Mouse (Mus musculus): ENCODE measurements at regions not wholly inside any gene's neighbourhood (a gene's known extent, or its start where the extent isn't known, plus 50 kb on each side); places are given as distances from the start of the nearest gene placed in this dataset.
A peak's percentile ranks its signal among the peaks of the same experiment; 100 is the strongest.

GRCm38 (mm10) chr13:90584766-90585165, 320.4 kb downstream of the Atp6ap1l start:
- no peak for DNase-seq

GRCm38 (mm10) chr13:90575371-90575770, 329.8 kb downstream of the Atp6ap1l start:
- DNase-seq: no peak

- DNase-seq: no peak
Measured at GRCm38 (mm10) chr13:90572580-90572979, 332.6 kb downstream of the Atp6ap1l start.

- DNase-seq: no peak
Measured at GRCm38 (mm10) chr13:90563183-90563840, 341.8 kb downstream of the Atp6ap1l start.

- no peak for DNase-seq
Measured at GRCm38 (mm10) chr13:90560095-90560494, 345.1 kb downstream of the Atp6ap1l start.

GRCm38 (mm10) chr13:90559481-90559880, 345.7 kb downstream of the Atp6ap1l start:
- no peak for DNase-seq

GRCm38 (mm10) chr13:90551166-90551565, 354.0 kb downstream of the Atp6ap1l start:
- no peak for DNase-seq

GRCm38 (mm10) chr13:90546288-90547035, 358.7 kb downstream of the Atp6ap1l start:
- DNase-seq: no peak

GRCm38 (mm10) chr13:90545816-90546215, 359.3 kb downstream of the Atp6ap1l start:
- DNase-seq: no peak

- DNase-seq: no peak
Measured at GRCm38 (mm10) chr13:90537525-90537924, 367.6 kb downstream of the Atp6ap1l start.

GRCm38 (mm10) chr13:90526998-90527397, 378.2 kb downstream of the Atp6ap1l start:
- DNase-seq: no peak

- no peak for DNase-seq
Measured at GRCm38 (mm10) chr13:90525801-90526200, 379.4 kb downstream of the Atp6ap1l start.

- no peak for DNase-seq
Measured at GRCm38 (mm10) chr13:90521758-90522245, 383.4 kb downstream of the Atp6ap1l start.

GRCm38 (mm10) chr13:90520992-90521757, 384.0 kb downstream of the Atp6ap1l start:
- no peak for DNase-seq

- peak; percentile 42 for DNase-seq
Measured at GRCm38 (mm10) chr13:90515773-90516503, 389.2 kb downstream of the Atp6ap1l start.

- no peak for DNase-seq
Measured at GRCm38 (mm10) chr13:90513867-90514266, 391.3 kb downstream of the Atp6ap1l start.

GRCm38 (mm10) chr13:90512786-90513401, 392.3 kb downstream of the Atp6ap1l start:
- DNase-seq: no peak

- no peak for DNase-seq
Measured at GRCm38 (mm10) chr13:90510479-90510878, 394.7 kb downstream of the Atp6ap1l start.

- DNase-seq: no peak
Measured at GRCm38 (mm10) chr13:90503188-90503587, 402.0 kb downstream of the Atp6ap1l start.

- DNase-seq: peak; percentile 39
Measured at GRCm38 (mm10) chr13:90502141-90502540, 403.0 kb downstream of the Atp6ap1l start.

GRCm38 (mm10) chr13:90498978-90499377, 406.2 kb downstream of the Atp6ap1l start:
- DNase-seq: no peak

GRCm38 (mm10) chr13:90497573-90497972, 407.6 kb downstream of the Atp6ap1l start:
- no peak for DNase-seq
